Mouse (Mus musculus): ENCODE measurements around the gene Spata1. TPM values are rescaled to one million over a fixed set of nuclear protein-coding genes. Genes with fewer than 3 reads are reported as not detected.
"Not testable (repeated sequence)": the region's sequence is repeated elsewhere in the genome, so short reads cannot be mapped to it uniquely, and the experiment has no call there.

Gene Spata1
- total and polyA plus RNA-seq, 2 experiments from 2014 or later, result 1.4 to 3.2 TPM

DNA sequence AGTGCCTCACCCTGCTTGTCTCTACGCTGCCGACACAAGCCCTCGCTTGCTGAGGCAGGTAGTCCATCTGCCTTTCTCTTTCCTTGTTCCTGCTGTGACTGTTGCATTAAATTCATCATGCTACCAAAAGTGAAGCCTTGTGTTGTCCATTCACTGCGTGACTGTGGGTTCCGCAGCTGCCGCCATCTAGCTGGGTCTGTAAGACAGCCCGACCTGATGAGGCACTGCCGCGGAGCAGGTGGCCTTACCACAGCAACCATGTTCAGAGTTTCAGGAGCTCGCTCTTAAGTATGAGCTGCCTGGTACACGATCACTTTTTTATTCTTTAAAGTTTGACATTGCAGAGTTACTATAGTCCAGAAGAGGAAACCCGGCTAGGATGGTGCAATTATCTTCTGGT lies 59.5 kb downstream of the Spata1 start:
- Histone ChIP-seq H3K27ac (no peak overlapping the region), H3K9ac (replicated peaks; ENCODE audit: low read length) (no peak overlapping the region), H3K27me3 (ENCODE audit: insufficient read depth, low read length) (no peaks in the 10 kb centered on the region), H3K4me3 (ENCODE audit: low read length) (no peak overlapping the region), H3K4me1 (ENCODE audit: insufficient read depth, low read length) (no peaks in the 10 kb centered on the region), H3K4me2 (ENCODE audit: low read depth, low read length) (no peak overlapping the region), H3K36me3 (ENCODE audit: insufficient read depth, low read length) (peaks cover 33% of the 10 kb centered on the region), H3K9me3 (ENCODE audit: low read length) (no peaks in the 10 kb centered on the region)
- 90% methylated on average over 12 of the region's 12 CpGs for WGBS
- no peak for DNase-seq (ENCODE audit: low spot score)
- no peak for TF ChIP-seq CTCF (IDR thresholded peaks at IDR 0.05; ENCODE audit: low read depth)
- no peak for ATAC-seq

DNA sequence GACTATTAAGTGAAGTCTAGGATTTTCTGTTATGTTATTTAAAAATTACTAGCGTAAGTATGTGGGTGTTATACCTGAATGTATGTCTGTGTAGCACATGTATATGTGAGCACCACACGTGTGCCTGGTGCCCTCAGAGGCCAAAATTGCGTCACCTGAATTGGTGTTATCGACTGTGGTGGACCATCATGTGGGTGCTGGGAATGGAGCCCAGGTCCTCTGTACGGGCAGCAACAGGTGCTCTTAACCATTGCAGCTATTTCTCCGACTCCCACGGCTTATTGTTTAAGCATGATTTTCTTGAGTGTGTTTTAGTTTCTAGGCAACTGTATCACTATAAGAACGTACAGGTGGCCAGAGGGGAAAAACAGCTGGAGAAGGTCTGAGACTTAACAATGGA lies 63.4 kb downstream of the Spata1 start:
- Histone ChIP-seq H3K9me3 (ENCODE audit: low read length) (no peaks in the 10 kb centered on the region), H3K4me3 (ENCODE audit: low read length) (no peak overlapping the region), H3K27me3 (ENCODE audit: insufficient read depth, low read length) (no peaks in the 10 kb centered on the region), H3K27ac (no peak overlapping the region), H3K4me1 (ENCODE audit: insufficient read depth, low read length) (no peaks in the 10 kb centered on the region), H3K4me2 (ENCODE audit: low read depth, low read length) (no peak overlapping the region), H3K36me3 (ENCODE audit: insufficient read depth, low read length) (peaks cover 49% of the 10 kb centered on the region), H3K9ac (replicated peaks; ENCODE audit: low read length) (no peak overlapping the region)
- DNase-seq (ENCODE audit: low spot score) (no peak), ATAC-seq (no peak)
- 97% methylated on average over 8 of the region's 8 CpGs for WGBS
- no peak for TF ChIP-seq CTCF (IDR thresholded peaks at IDR 0.05; ENCODE audit: low read depth)

DNA sequence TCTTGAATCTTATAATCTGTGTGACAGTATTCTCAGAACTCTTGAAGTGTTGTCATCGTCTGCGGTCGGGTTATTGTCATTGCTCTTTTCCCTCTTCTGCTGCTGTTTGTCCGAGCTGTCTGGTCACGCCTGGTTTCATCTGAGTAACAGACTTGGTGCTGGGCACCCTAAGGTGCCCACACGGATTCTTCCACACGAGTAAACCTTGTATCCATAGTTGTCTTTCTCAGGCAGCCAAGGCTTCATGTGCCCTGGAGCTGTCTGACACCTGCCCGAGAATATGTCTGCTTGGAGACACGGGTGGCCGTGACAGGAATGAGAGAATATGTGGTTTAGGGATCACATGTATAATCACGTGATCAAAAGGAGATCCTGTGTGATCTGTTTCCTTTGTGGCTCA lies 64.0 kb downstream of the Spata1 start:
- ATAC-seq (peak; percentile 44), DNase-seq (ENCODE audit: low spot score) (no peak)
- Histone ChIP-seq H3K9me3 (ENCODE audit: low read length) (no peaks in the 10 kb centered on the region), H3K4me1 (ENCODE audit: insufficient read depth, low read length) (no peaks in the 10 kb centered on the region), H3K4me3 (ENCODE audit: low read length) (no peak overlapping the region), H3K4me2 (ENCODE audit: low read depth, low read length) (no peak overlapping the region), H3K36me3 (ENCODE audit: insufficient read depth, low read length) (peaks cover 50% of the 10 kb centered on the region), H3K27me3 (ENCODE audit: insufficient read depth, low read length) (no peaks in the 10 kb centered on the region), H3K9ac (replicated peaks; ENCODE audit: low read length) (no peak overlapping the region), H3K27ac (no peak overlapping the region)
- no peak for TF ChIP-seq CTCF (IDR thresholded peaks at IDR 0.05; ENCODE audit: low read depth)
- WGBS, result 87% methylated on average over 11 of the region's 11 CpGs

DNA sequence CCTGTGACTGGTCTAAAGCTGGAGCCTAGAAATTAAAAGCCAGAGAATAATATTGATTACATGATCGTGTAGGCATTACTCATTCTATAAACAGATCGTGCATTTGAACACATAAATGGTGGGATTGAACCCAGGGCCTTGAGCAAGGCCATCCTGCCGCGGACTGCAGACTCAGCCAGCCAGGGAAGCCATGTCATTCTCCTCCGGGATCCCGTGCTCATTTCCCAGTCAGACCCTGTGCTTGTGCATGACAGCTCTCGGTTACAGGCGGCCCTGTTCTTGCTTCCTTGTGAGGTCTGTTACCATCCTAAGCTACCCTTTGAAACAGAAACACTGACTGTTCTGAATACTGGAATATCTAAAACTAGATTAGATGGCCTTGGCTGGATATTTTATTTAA lies 64.9 kb downstream of the Spata1 start:
- Histone ChIP-seq H3K27ac (no peak overlapping the region), H3K36me3 (ENCODE audit: insufficient read depth, low read length) (peaks cover 48% of the 10 kb centered on the region), H3K9ac (replicated peaks; ENCODE audit: low read length) (no peak overlapping the region), H3K4me1 (ENCODE audit: insufficient read depth, low read length) (no peaks in the 10 kb centered on the region), H3K9me3 (ENCODE audit: low read length) (no peaks in the 10 kb centered on the region), H3K4me2 (ENCODE audit: low read depth, low read length) (no peak overlapping the region), H3K4me3 (ENCODE audit: low read length) (no peak overlapping the region), H3K27me3 (ENCODE audit: insufficient read depth, low read length) (no peaks in the 10 kb centered on the region)
- no peak for ATAC-seq
- DNase-seq (ENCODE audit: low spot score), result no peak
- 88% methylated on average over 8 of the region's 8 CpGs for WGBS
- TF ChIP-seq CTCF (IDR thresholded peaks at IDR 0.05; ENCODE audit: low read depth), result no peak

GRCm38 (mm10) chr3:146433681-146434350 lies 65.7 kb downstream of the Spata1 start:
- no peak for DNase-seq (ENCODE audit: low spot score)
- Histone ChIP-seq H3K9ac (replicated peaks; ENCODE audit: low read length) (no peak overlapping the region), H3K4me3 (ENCODE audit: low read length) (no peak overlapping the region), H3K36me3 (ENCODE audit: insufficient read depth, low read length) (peaks cover 47% of the 10 kb centered on the region), H3K9me3 (ENCODE audit: low read length) (no peaks in the 10 kb centered on the region), H3K27me3 (ENCODE audit: insufficient read depth, low read length) (no peaks in the 10 kb centered on the region), H3K4me2 (ENCODE audit: low read depth, low read length) (no peak overlapping the region), H3K27ac (no peak overlapping the region), H3K4me1 (ENCODE audit: insufficient read depth, low read length) (no peaks in the 10 kb centered on the region)
- WGBS, result 74% methylated on average over 14 of the region's 14 CpGs
- no peak for TF ChIP-seq CTCF (IDR thresholded peaks at IDR 0.05; ENCODE audit: low read depth)
- ATAC-seq, result peak; percentile 25; the same call in 1 of the 2 replicates

GRCm38 (mm10) chr3:146433063-146433462 lies 66.5 kb downstream of the Spata1 start:
- not testable (repeated sequence) for H3K4me2 ChIP-seq (ENCODE audit: low read depth, low read length); ATAC-seq; H3K4me3 ChIP-seq (ENCODE audit: low read length); H3K4me1 ChIP-seq (ENCODE audit: insufficient read depth, low read length); H3K27me3 ChIP-seq (ENCODE audit: insufficient read depth, low read length); H3K9me3 ChIP-seq (ENCODE audit: low read length); H3K9ac ChIP-seq (replicated peaks; ENCODE audit: low read length); H3K27ac ChIP-seq; DNase-seq (ENCODE audit: low spot score)
- peaks cover 47% of the 10 kb centered on the region for H3K36me3 ChIP-seq (ENCODE audit: insufficient read depth, low read length)
- WGBS, result 96% methylated on average over 11 of the region's 11 CpGs

DNA sequence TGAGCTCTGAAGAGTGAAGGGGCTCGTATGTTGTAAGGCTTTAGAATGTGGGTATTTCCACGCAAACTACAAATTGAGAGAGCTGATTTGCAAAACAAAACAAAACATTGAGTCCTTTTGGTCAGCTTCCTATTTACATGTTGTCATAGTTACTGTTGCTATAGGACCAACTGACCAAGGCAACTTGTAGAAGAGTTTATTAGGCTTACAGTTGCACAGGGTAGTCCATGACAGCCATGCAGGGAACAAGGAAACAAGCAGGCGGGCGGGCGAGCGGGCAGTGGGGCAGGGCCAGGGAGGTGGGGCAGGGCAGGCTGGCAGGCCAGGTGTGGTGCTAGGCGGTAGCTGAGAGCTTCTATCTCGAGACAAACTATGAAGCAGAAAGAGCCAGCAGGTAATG lies 73.1 kb downstream of the Spata1 start:
- H3K4me3 ChIP-seq (ENCODE audit: low read length), result no peak overlapping the region
- no peaks in the 10 kb centered on the region for H3K4me1 ChIP-seq (ENCODE audit: insufficient read depth, low read length)
- no peak overlapping the region for H3K4me2 ChIP-seq (ENCODE audit: low read depth, low read length)
- no peak for TF ChIP-seq CTCF (IDR thresholded peaks at IDR 0.05; ENCODE audit: low read depth)
- no peaks in the 10 kb centered on the region for H3K27me3 ChIP-seq (ENCODE audit: insufficient read depth, low read length)
- ATAC-seq (peak; percentile 36; the same call in 1 of the 2 replicates), DNase-seq (ENCODE audit: low spot score) (peak; percentile 43)
- H3K9ac ChIP-seq (replicated peaks; ENCODE audit: low read length), result no peak overlapping the region
- peaks cover 23% of the 10 kb centered on the region for H3K36me3 ChIP-seq (ENCODE audit: insufficient read depth, low read length)
- H3K27ac ChIP-seq, result no peak overlapping the region
- 64% methylated on average over 8 of the region's 8 CpGs for WGBS
- no peaks in the 10 kb centered on the region for H3K9me3 ChIP-seq (ENCODE audit: low read length)
